In genomic region chr9:92930231-92930966, GRCm38 (mm10) we compare ENCODE assay signal across 8 mouse cellular contexts.
DNase-seq lines count a peak whose midpoint lies in the region; ATAC-seq lines count a peak whose summit lies in the region.

No protein-coding gene starts in this region.

- peak overlapping the region; percentile 45 for H3K9ac ChIP-seq in forebrain, embryonic 14.5 days (ENCODE audit: low read length)
- H3K9ac ChIP-seq in midbrain, embryonic 11.5 days (ENCODE audit: low read length) = no peak overlapping the region

- peaks cover 8% of the 10 kb centered on the region; the same call in 1 of the 2 replicates for H3K9me3 ChIP-seq in forebrain, embryonic 14.5 days (replicated peaks; ENCODE audit: control insufficient read depth, low read length)
- H3K9me3 ChIP-seq in midbrain, embryonic 11.5 days (ENCODE audit: control insufficient read depth, low read length) = no peaks in the 10 kb centered on the region; the same call in 1 of the 2 replicates

- no peak for ATAC-seq in cerebellum, adult (ENCODE audit: insufficient number of reproducible peaks, low FRiP score, low TSS enrichment)
- ATAC-seq in forebrain, embryonic 14.5 days = peak; percentile 96
- peak; percentile 96 for ATAC-seq in midbrain, embryonic 11.5 days (ENCODE audit: low FRiP score)
- ATAC-seq in megakaryocyte-erythroid progenitor cell, adult 5-6 weeks (replicated peaks; ENCODE audit: low FRiP score, low TSS enrichment, poor library complexity, severe bottlenecking) = no peak

- peak overlapping the region; percentile 55; the same call in 1 of the 2 replicates for H3K27ac ChIP-seq in forebrain, embryonic 14.5 days (ENCODE audit: low read depth, low read length)
- H3K27ac ChIP-seq in midbrain, embryonic 11.5 days (ENCODE audit: low read depth, low read length) = peak overlapping the region; percentile 37; the same call in 1 of the 2 replicates

- peak overlapping the region; percentile 44 for H3K4me2 ChIP-seq in forebrain, embryonic 14.5 days (ENCODE audit: low read length)
- peak overlapping the region; percentile 33 for H3K4me2 ChIP-seq in midbrain, embryonic 11.5 days

- peak; percentile 2 for DNase-seq in cerebellum, adult 8-10 months
- peak; percentile 10 for DNase-seq in cerebellum, adult 9-10 months
- DNase-seq in forebrain, embryonic 14.5 days (ENCODE audit: low spot score) = peak; percentile 92
- peak; percentile 96 for DNase-seq in midbrain, embryonic 11.5 days (ENCODE audit: low spot score, missing footprints)
- DNase-seq in heart, adult 9 months (ENCODE audit: low spot score in 2 of 2) = no peak
- no peak for DNase-seq in MN1 (ENCODE audit: low spot score)

- peaks cover 13% of the 10 kb centered on the region for H3K4me1 ChIP-seq in forebrain, embryonic 14.5 days (ENCODE audit: control insufficient read depth, insufficient read depth, low read length)
- H3K4me1 ChIP-seq in midbrain, embryonic 11.5 days (ENCODE audit: control insufficient read depth, insufficient read depth, low read length) = peaks cover 11% of the 10 kb centered on the region; the same call in 1 of the 2 replicates

- H3K27me3 ChIP-seq in forebrain, embryonic 14.5 days (replicated peaks; ENCODE audit: control insufficient read depth, insufficient read depth, low read length) = no peaks in the 10 kb centered on the region
- H3K27me3 ChIP-seq in midbrain, embryonic 11.5 days (ENCODE audit: control insufficient read depth, insufficient read depth, low read length) = peaks cover 2% of the 10 kb centered on the region; the same call in 1 of the 2 replicates

- H3K36me3 ChIP-seq in forebrain, embryonic 14.5 days (ENCODE audit: control insufficient read depth, insufficient read depth, low read length) = no peaks in the 10 kb centered on the region
- H3K36me3 ChIP-seq in midbrain, embryonic 11.5 days (ENCODE audit: control insufficient read depth, insufficient read depth, low read length) = no peaks in the 10 kb centered on the region

- WGBS in forebrain, embryonic 14.5 days = 0% methylated on average over 6 of the region's 6 CpGs
- 11% methylated on average over 6 of the region's 6 CpGs for WGBS in midbrain, embryonic 11.5 days

- H3K4me3 ChIP-seq in forebrain, embryonic 14.5 days (ENCODE audit: low read depth, low read length) = peak overlapping the region; percentile 9; the same call in 1 of the 2 replicates
- no peak overlapping the region for H3K4me3 ChIP-seq in midbrain, embryonic 11.5 days (ENCODE audit: low read depth, low read length)

Comparison
In these comparisons a context has a peak if more than half of its experiments do, and no peak if none do; other contexts are left out.
1. DNase-seq: peak in cerebellum, adult 8-10 months (single experiment), cerebellum, adult 9-10 months (single experiment), forebrain, embryonic 14.5 days (single experiment) and midbrain, embryonic 11.5 days (single experiment); none in heart, adult 9 months (0 of 2) and MN1 (single experiment).
2. ATAC-seq: peak in forebrain, embryonic 14.5 days (single experiment) and midbrain, embryonic 11.5 days (single experiment); none in cerebellum, adult (single experiment) and megakaryocyte-erythroid progenitor cell, adult 5-6 weeks (single experiment).